Mouse (Mus musculus) MEL (cell line): ENCODE data around the gene Ttll6. TPM values are rescaled to one million over a fixed set of nuclear protein-coding genes. Genes with fewer than 3 reads are reported as not detected.
"Not testable (repeated sequence)": the region's sequence is repeated elsewhere in the genome, so short reads cannot be mapped to it uniquely, and the experiment has no call there.

Experiments used
- DNase-seq: peaks from one replicate; pipeline ENCODE4 v3.0.0; 2011; ENCODE audit warnings: low read depth, low spot score
- H3K27ac ChIP-seq: 2 replicates; pipeline ENCODE4 v1.5.1; 2012; ENCODE audit warnings: low read depth, mild to moderate bottlenecking, control low read depth, low read length, moderate library complexity; ENCODE audit not compliant: control insufficient read depth
- H3K27me3 ChIP-seq, 2 experiments: fragments of 150-350 bp in 1 of 2; sonication (generic) in 1 of 2; 2 replicates each; pipeline ENCODE4 v1.6.1; 2012; ENCODE audit warnings: low read length in 2 of 2, mild to moderate bottlenecking in 2 of 2, improper control_type of control experiment in 1 of 2, moderate library complexity in 1 of 2; ENCODE audit not compliant: insufficient read depth in 2 of 2, control insufficient read depth in 1 of 2
- H3K36me3 ChIP-seq, 2 experiments: 2 replicates each; pipeline ENCODE4 v1.6.1; 2012 to 2014; ENCODE audit warnings: low read length in 2 of 2, improper control_type of control experiment in 1 of 2, inconsistent platforms in 1 of 2, mild to moderate bottlenecking in 1 of 2; ENCODE audit not compliant: insufficient read depth in 2 of 2, control insufficient read depth in 1 of 2
- H3K4me1 ChIP-seq, 2 experiments: fragments of 150-350 bp in 1 of 2; sonication (generic) in 1 of 2; 2 replicates each; pipeline ENCODE4 v1.6.1; 2012; ENCODE audit warnings: low read length in 2 of 2, improper control_type of control experiment in 1 of 2, mild to moderate bottlenecking in 1 of 2; ENCODE audit not compliant: insufficient read depth in 2 of 2, control insufficient read depth in 1 of 2
- H3K4me3 ChIP-seq, 2 experiments: fragments of 150-350 bp in 1 of 2; sonication (generic) in 1 of 2; 2 replicates each; pipeline ENCODE4 v1.5.1; 2012; ENCODE audit warnings: low read depth in 2 of 2, low read length in 2 of 2, mild to moderate bottlenecking in 2 of 2, moderate library complexity in 2 of 2, control low read depth in 1 of 2, improper control_type of control experiment in 1 of 2; ENCODE audit not compliant: control insufficient read depth in 1 of 2, insufficient read depth in 1 of 2
- H3K79me2 ChIP-seq: 2 replicates; pipeline ENCODE4 v1.6.1; 2012; ENCODE audit warnings: mild to moderate bottlenecking, low read length, moderate library complexity; ENCODE audit not compliant: control insufficient read depth, poor library complexity, insufficient read depth
- H3K9ac ChIP-seq: 2 replicates; pipeline ENCODE4 v1.6.1; 2012; ENCODE audit warnings: low read depth, mild to moderate bottlenecking, control low read depth, low read length, moderate library complexity; ENCODE audit not compliant: control insufficient read depth, poor library complexity, severe bottlenecking
- H3K9me3 ChIP-seq: fragments of 150-350 bp; sonication (generic); replicated peaks from 2 replicates; pipeline ENCODE4 v1.6.1; 2012; ENCODE audit warnings: mild to moderate bottlenecking, low read length, improper control_type of control experiment, moderate library complexity; ENCODE audit not compliant: insufficient read depth
- CHD2 ChIP-seq: IDR thresholded peaks from 2 replicates; pipeline ENCODE4 v1.6.1; 2011; ENCODE audit warnings: low read length, improper control_type of control experiment
- CTCF ChIP-seq, 3 experiments: IDR thresholded peaks in 2 of 3; conservative IDR thresholded peaks in 1 of 3; 2 replicates each; pipeline ENCODE4 v1.5.1; 2011 to 2012; ENCODE audit warnings: low read length in 3 of 3, low read depth in 2 of 3, mild to moderate bottlenecking in 2 of 3, improper control_type of control experiment in 1 of 3, inconsistent platforms in 1 of 3, mixed read lengths in 1 of 3, moderate library complexity in 1 of 3; ENCODE audit not compliant: control insufficient read depth in 1 of 3, insufficient read depth in 1 of 3, poor library complexity in 1 of 3, severe bottlenecking in 1 of 3
- EP300 ChIP-seq, 2 experiments: IDR thresholded peaks; 2 replicates each; pipeline ENCODE4 v1.6.1; 2011; ENCODE audit warnings: improper control_type of control experiment in 2 of 2, low read length in 2 of 2, low read depth in 1 of 2, mild to moderate bottlenecking in 1 of 2
- JUND ChIP-seq: IDR thresholded peaks from 2 replicates; pipeline ENCODE4 v1.6.1; 2011; ENCODE audit warnings: low read depth, mild to moderate bottlenecking, improper control_type of control experiment, low read length
- KAT2A ChIP-seq: conservative IDR thresholded peaks from 2 replicates; pipeline ENCODE4 v1.6.1; 2012; ENCODE audit warnings: low read depth, low read length, improper control_type of control experiment, inconsistent platforms
- MXI1 ChIP-seq: IDR thresholded peaks from 2 replicates; pipeline ENCODE4 v1.6.1; 2011; ENCODE audit warnings: mild to moderate bottlenecking, low read depth, low read length, improper control_type of control experiment
- MYC ChIP-seq: IDR thresholded peaks from 2 replicates; pipeline ENCODE4 v1.6.1; 2011; ENCODE audit warnings: low read depth, mild to moderate bottlenecking, low read length, improper control_type of control experiment, moderate library complexity
- NELFE ChIP-seq: IDR thresholded peaks from 2 replicates; pipeline ENCODE4 v1.6.1; 2011; ENCODE audit warnings: low read depth, low read length, improper control_type of control experiment
- NRF1 ChIP-seq: IDR thresholded peaks from 2 replicates; pipeline ENCODE4 v1.6.1; 2014; ENCODE audit warnings: low read depth, mild to moderate bottlenecking, inconsistent platforms, low read length, improper control_type of control experiment, moderate library complexity; ENCODE audit not compliant: poor library complexity, insufficient read depth, severe bottlenecking
- POLR2A ChIP-seq, 2 experiments: IDR thresholded peaks; 2 replicates each; pipeline ENCODE4 v1.6.1; 2011 to 2012; ENCODE audit warnings: low read length in 2 of 2, mild to moderate bottlenecking in 2 of 2, control low read depth in 1 of 2, improper control_type of control experiment in 1 of 2, low read depth in 1 of 2, moderate library complexity in 1 of 2; ENCODE audit not compliant: control insufficient read depth in 1 of 2, insufficient read depth in 1 of 2, poor library complexity in 1 of 2
- POLR2AphosphoS2 ChIP-seq: IDR thresholded peaks from 2 replicates; pipeline ENCODE4 v1.6.1; 2011; ENCODE audit warnings: low read length, improper control_type of control experiment
- RAD21 ChIP-seq: IDR thresholded peaks from 2 replicates; pipeline ENCODE4 v1.6.1; 2011; ENCODE audit warnings: mild to moderate bottlenecking, low read depth, low read length, improper control_type of control experiment
- RCOR1 ChIP-seq: IDR thresholded peaks from 2 replicates; pipeline ENCODE4 v1.6.1; 2012; ENCODE audit warnings: low read depth, mild to moderate bottlenecking, inconsistent platforms, low read length, improper control_type of control experiment
- SMC3 ChIP-seq: IDR thresholded peaks from 2 replicates; pipeline ENCODE4 v1.6.1; 2011; ENCODE audit warnings: low read depth, low read length, improper control_type of control experiment
- TBP ChIP-seq: IDR thresholded peaks from 2 replicates; pipeline ENCODE4 v1.8.0; 2011; ENCODE audit warnings: low read depth, low read length, improper control_type of control experiment
- TCF12 ChIP-seq: IDR thresholded peaks from 2 replicates; pipeline ENCODE4 v1.6.1; 2014; ENCODE audit warnings: low read depth, mild to moderate bottlenecking, inconsistent platforms, low read length, improper control_type of control experiment, moderate library complexity
- UBTF ChIP-seq: IDR thresholded peaks from 2 replicates; pipeline ENCODE4 v1.6.1; 2012; ENCODE audit warnings: low read depth, mild to moderate bottlenecking, inconsistent platforms, low read length, improper control_type of control experiment, moderate library complexity, borderline replicate concordance; ENCODE audit not compliant: insufficient read depth
- USF1 ChIP-seq: IDR thresholded peaks from 2 replicates; pipeline ENCODE4 v1.6.1; 2014; ENCODE audit warnings: low read depth, mild to moderate bottlenecking, inconsistent platforms, low read length, improper control_type of control experiment, moderate library complexity
- ZC3H11A ChIP-seq: IDR thresholded peaks from 2 replicates; pipeline ENCODE4 v1.6.1; 2012; ENCODE audit warnings: low read depth, mild to moderate bottlenecking, inconsistent platforms, low read length, improper control_type of control experiment
- ZMIZ1 ChIP-seq: IDR thresholded peaks from 2 replicates; pipeline ENCODE4 v1.6.1; 2012; ENCODE audit warnings: low read depth, mild to moderate bottlenecking, inconsistent platforms, low read length, improper control_type of control experiment, moderate library complexity
- polyA plus RNA-seq, 2 experiments: library from polyadenylated mRNA; stranded (reverse) in 1 of 2; unstranded in 1 of 2; fragments of >175 nt in 1 of 2; fragments of >200 nt in 1 of 2; gene quantifications; 2 replicates each; pipeline versions ENCODE4 v1.2.1 to v1.2.4; 2012; ENCODE audit warnings: low replicate concordance in 2 of 2, low read depth in 1 of 2; ENCODE audit not compliant: insufficient read length in 2 of 2, insufficient read depth in 1 of 2, missing spikeins in 1 of 2
- total RNA-seq: library from RNA; depleted of rRNA; stranded (reverse); fragments of 300-350 nt; gene quantifications from 2 replicates; pipeline ENCODE4 v1.2.3, GENCODE M21; 2012

The Ttll6 gene
- total and polyA plus RNA-seq, 3 experiments: 0.03 TPM; not detected in 2

DNA sequence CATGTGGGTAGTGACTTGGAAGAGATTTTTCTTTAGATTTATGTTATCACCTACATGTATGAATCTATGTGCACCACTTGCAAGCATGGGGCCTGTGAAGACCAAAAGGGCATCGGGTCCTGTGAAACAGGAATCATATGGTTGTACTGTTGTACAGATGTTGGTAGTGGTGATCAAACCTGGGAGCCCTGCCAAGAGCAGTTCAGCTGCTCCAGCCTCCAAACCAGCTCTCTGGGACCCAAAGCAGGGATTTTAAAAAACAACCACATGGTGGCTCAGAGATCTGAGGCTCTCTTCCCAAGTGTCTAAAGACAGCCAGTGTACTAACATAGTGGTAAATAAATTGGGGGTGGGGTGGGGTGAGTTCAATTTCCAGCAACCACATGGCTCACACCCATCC, 25.2 kb upstream of the Ttll6 start:
- H3K4me3 ChIP-seq: no peak overlapping the region
- H3K27me3 ChIP-seq: peaks cover 6 to 22% of the 10 kb centered on the region in 2 experiments
- no peak for DNase-seq
- H3K27ac ChIP-seq: no peak overlapping the region
- no peaks in the 10 kb centered on the region for H3K9me3 ChIP-seq
- no peaks in the 10 kb centered on the region for H3K4me1 ChIP-seq
- H3K9ac ChIP-seq: no peak overlapping the region
- H3K36me3 ChIP-seq: no peaks in the 10 kb centered on the region
- H3K79me2 ChIP-seq: no peaks in the 10 kb centered on the region
- TF ChIP-seq NRF1 (no peak), UBTF (no peak), RAD21 (no peak), KAT2A (no peak), JUND (no peak), EP300 (IDR thresholded peaks at IDR 0.05; ENCODE audit: low read depth in 1 of 2, low read length in 2 of 2) (no peak), SMC3 (no peak), RCOR1 (no peak), ZMIZ1 (no peak), MYC (no peak), CHD2 (no peak), TBP (no peak), USF1 (no peak), NELFE (no peak), POLR2AphosphoS2 (no peak), ZC3H11A (no peak), CTCF (IDR thresholded peaks at IDR 0.05 in 2 of 3, conservative IDR thresholded peaks at IDR 0.05 in 1 of 3; ENCODE audit: control insufficient read depth in 1 of 3, insufficient read depth in 1 of 3, low read depth in 2 of 3, low read length in 3 of 3, poor library complexity in 1 of 3, severe bottlenecking in 1 of 3) (no peak), TCF12 (no peak), POLR2A (IDR thresholded peaks at IDR 0.05; ENCODE audit: control insufficient read depth in 1 of 2, insufficient read depth in 1 of 2, low read depth in 1 of 2, low read length in 2 of 2, poor library complexity in 1 of 2) (no peak), MXI1 (no peak)

- not testable (repeated sequence) for H3K4me3 ChIP-seq, H3K79me2 ChIP-seq, H3K36me3 ChIP-seq, H3K9ac ChIP-seq, H3K27ac ChIP-seq, H3K9me3 ChIP-seq, H3K4me1 ChIP-seq
- DNase-seq: peak; percentile 45
- TF ChIP-seq SMC3 (peak; percentile 55), CTCF (IDR thresholded peaks at IDR 0.05 in 2 of 3, conservative IDR thresholded peaks at IDR 0.05 in 1 of 3; ENCODE audit: control insufficient read depth in 1 of 3, insufficient read depth in 1 of 3, low read depth in 2 of 3, low read length in 3 of 3, poor library complexity in 1 of 3, severe bottlenecking in 1 of 3) (peak; percentile 32 to 56 (median 40); a peak in 5 of 6 replicates)
- TF ChIP-seq, all 39 proteins: peak for 2; not testable (repeated sequence) for 37
- peaks cover 4 to 20% of the 10 kb centered on the region in 2 experiments for H3K27me3 ChIP-seq
Measured at GRCm38 (mm10) chr11:96110950-96111349, 22.6 kb upstream of the Ttll6 start.
